Mouse (Mus musculus): ENCODE results near the gene Scn4b. TPM values are rescaled to one million over a fixed set of nuclear protein-coding genes. Genes with fewer than 3 reads are reported as not detected.

The Scn4b gene
- polyA plus RNA-seq, 1 experiment from 2014 or later: 0.15 TPM

- no peak overlapping the region for H3K27ac ChIP-seq (replicated peaks)
- peaks cover 4% of the 10 kb centered on the region; the same call in 1 of the 2 replicates for H3K9me3 ChIP-seq (replicated peaks)
- no peak overlapping the region for H3K4me2 ChIP-seq
- H3K9ac ChIP-seq: no peak overlapping the region
- no peak for ATAC-seq (ENCODE audit: insufficient read depth)
- WGBS (ENCODE audit: insufficient replicate concordance): 67% methylated on average over 5 of the region's 5 CpGs
- H3K4me3 ChIP-seq (replicated peaks): no peak overlapping the region
- no peaks in the 10 kb centered on the region for H3K4me1 ChIP-seq (replicated peaks)
- no peaks in the 10 kb centered on the region for H3K27me3 ChIP-seq
- H3K36me3 ChIP-seq (replicated peaks): no peaks in the 10 kb centered on the region
Measured at GRCm38 (mm10) chr9:45170150-45170549, 32.0 kb downstream of the Scn4b start.

GRCm38 (mm10) chr9:45171073-45171610 lies 32.9 kb downstream of the Scn4b start:
- H3K27ac ChIP-seq (replicated peaks): no peak overlapping the region
- no peak overlapping the region for H3K4me2 ChIP-seq
- H3K4me3 ChIP-seq (replicated peaks): no peak overlapping the region
- no peak for ATAC-seq (ENCODE audit: insufficient read depth)
- H3K9me3 ChIP-seq (replicated peaks): peaks cover 4% of the 10 kb centered on the region; the same call in 1 of the 2 replicates
- no peaks in the 10 kb centered on the region for H3K36me3 ChIP-seq (replicated peaks)
- 48% methylated on average over 1 of the region's 1 CpGs for WGBS (ENCODE audit: insufficient replicate concordance)
- H3K9ac ChIP-seq: no peak overlapping the region
- H3K4me1 ChIP-seq (replicated peaks): no peaks in the 10 kb centered on the region
- H3K27me3 ChIP-seq: no peaks in the 10 kb centered on the region

GRCm38 (mm10) chr9:45173475-45173874 lies 35.3 kb downstream of the Scn4b start:
- no peak overlapping the region for H3K9ac ChIP-seq
- peaks cover 4% of the 10 kb centered on the region; the same call in 1 of the 2 replicates for H3K9me3 ChIP-seq (replicated peaks)
- no peaks in the 10 kb centered on the region for H3K36me3 ChIP-seq (replicated peaks)
- H3K4me1 ChIP-seq (replicated peaks): no peaks in the 10 kb centered on the region
- no peak overlapping the region for H3K4me2 ChIP-seq
- H3K27me3 ChIP-seq: no peaks in the 10 kb centered on the region
- ATAC-seq (ENCODE audit: insufficient read depth): no peak
- H3K4me3 ChIP-seq (replicated peaks): no peak overlapping the region
- no peak overlapping the region for H3K27ac ChIP-seq (replicated peaks)
- WGBS (ENCODE audit: insufficient replicate concordance): 37% methylated on average over 3 of the region's 3 CpGs

- Histone ChIP-seq H3K27ac (replicated peaks) (no peak overlapping the region), H3K4me1 (replicated peaks) (no peaks in the 10 kb centered on the region), H3K4me2 (no peak overlapping the region), H3K36me3 (replicated peaks) (no peaks in the 10 kb centered on the region), H3K9ac (no peak overlapping the region), H3K9me3 (replicated peaks) (no peaks in the 10 kb centered on the region), H3K27me3 (no peaks in the 10 kb centered on the region), H3K4me3 (replicated peaks) (no peak overlapping the region)
- 55% methylated on average over 5 of the region's 5 CpGs for WGBS (ENCODE audit: insufficient replicate concordance)
- no peak for ATAC-seq (ENCODE audit: insufficient read depth)
Measured at GRCm38 (mm10) chr9:45179282-45179681, 41.1 kb downstream of the Scn4b start.

GRCm38 (mm10) chr9:45181770-45182169 lies 43.6 kb downstream of the Scn4b start, which contains the start of gene BC049352:
Gene BC049352 (plus strand): TSS chr9:45182007.
- Histone ChIP-seq H3K9ac (no peak within 1 kb of the TSS), H3K4me2 (no peak within 1 kb of the TSS), H3K27me3 (no peaks in the 10 kb centered on the region), H3K9me3 (replicated peaks) (no peaks in the 10 kb centered on the region), H3K4me1 (replicated peaks) (no peaks in the 10 kb centered on the region), H3K36me3 (replicated peaks) (no peaks in the 10 kb centered on the region), H3K27ac (replicated peaks) (no peak within 1 kb of the TSS), H3K4me3 (replicated peaks) (no peak within 1 kb of the TSS)
- WGBS (ENCODE audit: insufficient replicate concordance): 10% methylated on average over 2 of the region's 2 CpGs
- no peak for ATAC-seq (ENCODE audit: insufficient read depth)

GRCm38 (mm10) chr9:45182521-45182920 lies 44.3 kb downstream of the Scn4b start:
- Histone ChIP-seq H3K4me3 (replicated peaks) (no peak overlapping the region), H3K27ac (replicated peaks) (no peak overlapping the region), H3K27me3 (no peaks in the 10 kb centered on the region), H3K9ac (no peak overlapping the region), H3K4me1 (replicated peaks) (no peaks in the 10 kb centered on the region), H3K36me3 (replicated peaks) (no peaks in the 10 kb centered on the region), H3K4me2 (no peak overlapping the region), H3K9me3 (replicated peaks) (no peaks in the 10 kb centered on the region)
- 26% methylated on average over 3 of the region's 3 CpGs for WGBS (ENCODE audit: insufficient replicate concordance)
- ATAC-seq (ENCODE audit: insufficient read depth): no peak

GRCm38 (mm10) chr9:45183266-45183665 lies 45.1 kb downstream of the Scn4b start:
- H3K4me1 ChIP-seq (replicated peaks): no peaks in the 10 kb centered on the region
- WGBS (ENCODE audit: insufficient replicate concordance): 49% methylated on average over 6 of the region's 6 CpGs
- H3K9me3 ChIP-seq (replicated peaks): no peaks in the 10 kb centered on the region
- H3K4me2 ChIP-seq: no peak overlapping the region
- ATAC-seq (ENCODE audit: insufficient read depth): no peak
- no peaks in the 10 kb centered on the region for H3K36me3 ChIP-seq (replicated peaks)
- no peak overlapping the region for H3K9ac ChIP-seq
- H3K27me3 ChIP-seq: no peaks in the 10 kb centered on the region
- H3K4me3 ChIP-seq (replicated peaks): no peak overlapping the region
- no peak overlapping the region for H3K27ac ChIP-seq (replicated peaks)

GRCm38 (mm10) chr9:45185250-45185649 lies 47.1 kb downstream of the Scn4b start:
- no peak for ATAC-seq (ENCODE audit: insufficient read depth)
- H3K9ac ChIP-seq: no peak overlapping the region
- 60% methylated on average over 4 of the region's 4 CpGs for WGBS (ENCODE audit: insufficient replicate concordance)

GRCm38 (mm10) chr9:45188570-45189563 lies 50.7 kb downstream of the Scn4b start:
- H3K27me3 ChIP-seq: no peaks in the 10 kb centered on the region
- 67% methylated on average over 10 of the region's 10 CpGs for WGBS (ENCODE audit: insufficient replicate concordance)
- H3K36me3 ChIP-seq (replicated peaks): no peaks in the 10 kb centered on the region
- no peaks in the 10 kb centered on the region for H3K4me1 ChIP-seq (replicated peaks)
- no peak overlapping the region for H3K9ac ChIP-seq
- no peak for ATAC-seq (ENCODE audit: insufficient read depth)
- H3K9me3 ChIP-seq (replicated peaks): no peaks in the 10 kb centered on the region
- no peak overlapping the region for H3K27ac ChIP-seq (replicated peaks)
- H3K4me3 ChIP-seq (replicated peaks): no peak overlapping the region
- no peak overlapping the region for H3K4me2 ChIP-seq

More at GRCm38 (mm10) chr9:45185250-45185649, 47.1 kb downstream of the Scn4b start:
- H3K4me3 ChIP-seq (replicated peaks): no peak overlapping the region
- no peak overlapping the region for H3K27ac ChIP-seq (replicated peaks)
- H3K9me3 ChIP-seq (replicated peaks): no peaks in the 10 kb centered on the region
- H3K4me2 ChIP-seq: no peak overlapping the region
- H3K36me3 ChIP-seq (replicated peaks): no peaks in the 10 kb centered on the region
- H3K4me1 ChIP-seq (replicated peaks): no peaks in the 10 kb centered on the region
- no peaks in the 10 kb centered on the region for H3K27me3 ChIP-seq

GRCm38 (mm10) chr9:45189661-45190174 lies 51.5 kb downstream of the Scn4b start:
- H3K36me3 ChIP-seq (replicated peaks): no peaks in the 10 kb centered on the region
- no peaks in the 10 kb centered on the region for H3K27me3 ChIP-seq
- H3K27ac ChIP-seq (replicated peaks): no peak overlapping the region
- H3K4me1 ChIP-seq (replicated peaks): no peaks in the 10 kb centered on the region
- H3K4me2 ChIP-seq: no peak overlapping the region
- ATAC-seq (ENCODE audit: insufficient read depth): no peak
- H3K9ac ChIP-seq: no peak overlapping the region
- no peak overlapping the region for H3K4me3 ChIP-seq (replicated peaks)
- H3K9me3 ChIP-seq (replicated peaks): no peaks in the 10 kb centered on the region
- 70% methylated on average over 4 of the region's 4 CpGs for WGBS (ENCODE audit: insufficient replicate concordance)

- Histone ChIP-seq H3K27me3 (no peaks in the 10 kb centered on the region), H3K4me2 (no peak overlapping the region), H3K9ac (no peak overlapping the region), H3K36me3 (replicated peaks) (no peaks in the 10 kb centered on the region), H3K4me1 (replicated peaks) (no peaks in the 10 kb centered on the region), H3K4me3 (replicated peaks) (no peak overlapping the region), H3K9me3 (replicated peaks) (no peaks in the 10 kb centered on the region), H3K27ac (replicated peaks) (no peak overlapping the region)
- ATAC-seq (ENCODE audit: insufficient read depth): no peak
- 58% methylated on average over 4 of the region's 4 CpGs for WGBS (ENCODE audit: insufficient replicate concordance)
Measured at GRCm38 (mm10) chr9:45195468-45195867, 57.3 kb downstream of the Scn4b start.

Measured in liver, embryonic 15.5 days (tissue).